Mouse (Mus musculus) neural tube, embryonic 11.5 days (tissue): Measurements from ENCODE around the gene Shank3. TPM values are rescaled to one million over a fixed set of nuclear protein-coding genes. Genes with fewer than 3 reads are reported as not detected.
A peak's percentile ranks its signal among the peaks of the same experiment; 100 is the strongest.

Experiments used
- ATAC-seq: fragments of 200-750 bp; cut with Nextera tagmentation; 2 replicates; pipeline ENCODE4 v1.8.0; 2017; ENCODE audit warnings: moderate number of reproducible peaks, mild to moderate bottlenecking, moderate TSS enrichment, moderate library complexity; ENCODE audit not compliant: insufficient read depth, low FRiP score, low TSS enrichment
- DNase-seq: peaks from one replicate; pipeline ENCODE4 v3.0.0-alpha.2; 2015; ENCODE audit warnings: low spot score
- H3K27ac ChIP-seq: fragments of 300-500 bp; sonication (generic); 2 replicates; pipeline ENCODE4 v1.5.1; 2014; ENCODE audit warnings: low read depth, mild to moderate bottlenecking, low read length
- H3K27me3 ChIP-seq: fragments of 300-500 bp; sonication (generic); 2 replicates; pipeline ENCODE4 v1.6.1; 2014; ENCODE audit warnings: mild to moderate bottlenecking, low read length, mixed read lengths; ENCODE audit not compliant: control insufficient read depth, insufficient read depth
- H3K36me3 ChIP-seq: fragments of 300-500 bp; sonication (generic); 2 replicates; pipeline ENCODE4 v1.6.1; 2014; ENCODE audit warnings: mild to moderate bottlenecking, low read length, moderate library complexity, mixed read lengths; ENCODE audit not compliant: control insufficient read depth, insufficient read depth
- H3K4me1 ChIP-seq: fragments of 300-500 bp; sonication (generic); 2 replicates; pipeline ENCODE4 v1.6.1; 2014; ENCODE audit warnings: low read length, mixed read lengths; ENCODE audit not compliant: control insufficient read depth, insufficient read depth
- H3K4me2 ChIP-seq: fragments of 300-500 bp; sonication (generic); 2 replicates; pipeline ENCODE4 v1.6.1; 2014; ENCODE audit warnings: low read depth, mild to moderate bottlenecking, moderate library complexity
- H3K4me3 ChIP-seq: fragments of 300-500 bp; sonication (generic); 2 replicates; pipeline ENCODE4 v1.5.1; 2014; ENCODE audit warnings: low read depth, low read length
- H3K9ac ChIP-seq: fragments of 300-500 bp; sonication (generic); 2 replicates; pipeline ENCODE4 v1.6.1; 2014; ENCODE audit warnings: mild to moderate bottlenecking, low read length
- H3K9me3 ChIP-seq: fragments of 300-500 bp; sonication (generic); 2 replicates; pipeline ENCODE4 v1.6.1; 2016; ENCODE audit warnings: low read length; ENCODE audit not compliant: control insufficient read depth
- WGBS: fragments of 180-500 bp; shearing (Covaris S2); extraction: QIAGEN DNeasy Blood & Tissue Kit; methylation state at CpG from one replicate; pipeline ENCODE4 v1.1.7; 2014; 5-methylcytosine and 5-hydroxymethylcytosine counted together
- polyA plus RNA-seq: library from polyadenylated mRNA; unstranded; fragments of >200 nt; fragmentation: Nextera tagmentation; extraction: Ambion mirVana; gene quantifications from 2 replicates; pipeline ENCODE4 v1.2.1, GENCODE M21; 2014

The Shank3 gene
- polyA plus RNA-seq, 1 experiment from 2014 or later, result 3.0 TPM

GRCm38 (mm10) chr15:89568114-89568513, 68.7 kb downstream of the Shank3 start, which contains the start of gene Acr:
Acr (plus strand) TSS chr15:89568326.
- Histone ChIP-seq H3K27me3 (no peaks in the 10 kb centered on the region), H3K9ac (no peak within 1 kb of the TSS), H3K27ac (no peak within 1 kb of the TSS), H3K36me3 (no peaks in the 10 kb centered on the region), H3K4me3 (no peak within 1 kb of the TSS), H3K4me1 (no peaks in the 10 kb centered on the region), H3K9me3 (no peaks in the 10 kb centered on the region), H3K4me2 (no peak within 1 kb of the TSS)
- 91% methylated on average over 6 of the region's 6 CpGs for WGBS
- no peak for DNase-seq
- no peak for ATAC-seq

GRCm38 (mm10) chr15:89572147-89572546, 72.7 kb downstream of the Shank3 start:
- no peak overlapping the region for H3K27ac ChIP-seq
- H3K9ac ChIP-seq, result no peak overlapping the region
- no peaks in the 10 kb centered on the region for H3K9me3 ChIP-seq
- no peaks in the 10 kb centered on the region for H3K36me3 ChIP-seq
- H3K4me3 ChIP-seq, result no peak overlapping the region
- WGBS, result 85% methylated on average over 8 of the region's 8 CpGs
- H3K4me1 ChIP-seq, result no peaks in the 10 kb centered on the region
- DNase-seq (no peak), ATAC-seq (no peak)
- H3K27me3 ChIP-seq, result no peaks in the 10 kb centered on the region
- H3K4me2 ChIP-seq, result no peak overlapping the region

- 91% methylated on average over 7 of the region's 7 CpGs for WGBS
- Histone ChIP-seq H3K4me3 (no peak overlapping the region), H3K27ac (no peak overlapping the region), H3K27me3 (no peaks in the 10 kb centered on the region), H3K9me3 (no peaks in the 10 kb centered on the region), H3K4me2 (no peak overlapping the region), H3K36me3 (peaks cover 5% of the 10 kb centered on the region), H3K4me1 (no peaks in the 10 kb centered on the region), H3K9ac (no peak overlapping the region)
- ATAC-seq (no peak), DNase-seq (no peak)
Observed at GRCm38 (mm10) chr15:89582494-89582893, 83.1 kb downstream of the Shank3 start.

GRCm38 (mm10) chr15:89585101-89585500, 85.7 kb downstream of the Shank3 start:
- H3K4me1 ChIP-seq, result no peaks in the 10 kb centered on the region
- H3K9ac ChIP-seq, result no peak overlapping the region
- H3K4me3 ChIP-seq, result no peak overlapping the region
- WGBS, result 89% methylated on average over 5 of the region's 5 CpGs
- no peak overlapping the region for H3K27ac ChIP-seq
- H3K36me3 ChIP-seq, result peaks cover 5% of the 10 kb centered on the region
- ATAC-seq, result no peak
- no peak overlapping the region for H3K4me2 ChIP-seq
- H3K9me3 ChIP-seq, result no peaks in the 10 kb centered on the region
- DNase-seq, result no peak
- H3K27me3 ChIP-seq, result no peaks in the 10 kb centered on the region

GRCm38 (mm10) chr15:89585631-89586030, 86.2 kb downstream of the Shank3 start:
- DNase-seq (no peak), ATAC-seq (no peak)
- no peaks in the 10 kb centered on the region for H3K9me3 ChIP-seq
- H3K27me3 ChIP-seq, result no peaks in the 10 kb centered on the region
- 90% methylated on average over 11 of the region's 11 CpGs for WGBS
- H3K4me2 ChIP-seq, result no peak overlapping the region
- H3K36me3 ChIP-seq, result peaks cover 5% of the 10 kb centered on the region
- no peak overlapping the region for H3K4me3 ChIP-seq
- no peak overlapping the region for H3K27ac ChIP-seq
- H3K9ac ChIP-seq, result no peak overlapping the region
- no peaks in the 10 kb centered on the region; the same call in 1 of the 2 replicates for H3K4me1 ChIP-seq

GRCm38 (mm10) chr15:89589146-89589545, 89.7 kb downstream of the Shank3 start:
- H3K27ac ChIP-seq, result no peak overlapping the region
- 0 out of 2 replicates have a peak, but pooled peaks cover 2% of the 10 kb centered on the region for H3K36me3 ChIP-seq
- no peak overlapping the region for H3K4me2 ChIP-seq
- no peak for ATAC-seq
- H3K4me3 ChIP-seq, result no peak overlapping the region
- H3K9ac ChIP-seq, result no peak overlapping the region
- 89% methylated on average over 5 of the region's 5 CpGs for WGBS
- no peaks in the 10 kb centered on the region for H3K27me3 ChIP-seq
- H3K9me3 ChIP-seq, result no peaks in the 10 kb centered on the region
- H3K4me1 ChIP-seq, result no peaks in the 10 kb centered on the region; the same call in 1 of the 2 replicates
- no peak for DNase-seq

GRCm38 (mm10) chr15:89591317-89591716, 91.9 kb downstream of the Shank3 start:
- Histone ChIP-seq H3K36me3 (no peaks in the 10 kb centered on the region), H3K27ac (peak overlapping the region; percentile 75), H3K9ac (peak overlapping the region; percentile 67), H3K4me3 (peak overlapping the region; percentile 58), H3K4me1 (no peaks in the 10 kb centered on the region; the same call in 1 of the 2 replicates), H3K4me2 (peak overlapping the region; percentile 71), H3K27me3 (no peaks in the 10 kb centered on the region), H3K9me3 (no peaks in the 10 kb centered on the region)
- 4% methylated on average over 30 of the region's 30 CpGs for WGBS
- no peak; the same call in 1 of the 2 replicates for ATAC-seq
- DNase-seq, result no peak

- Histone ChIP-seq H3K4me2 (peak within 1 kb of the TSS; percentile 71), H3K4me1 (no peaks in the 10 kb centered on the region; the same call in 1 of the 2 replicates), H3K4me3 (peak within 1 kb of the TSS; percentile 58), H3K9ac (peak within 1 kb of the TSS; percentile 67), H3K27me3 (no peaks in the 10 kb centered on the region), H3K27ac (peak within 1 kb of the TSS; percentile 75), H3K36me3 (no peaks in the 10 kb centered on the region), H3K9me3 (no peaks in the 10 kb centered on the region)
- ATAC-seq, result peak; percentile 96
- under 1% methylated on average over 35 of the region's 35 CpGs for WGBS
- peak; percentile 95 for DNase-seq
Observed at GRCm38 (mm10) chr15:89591723-89592455, 92.5 kb downstream of the Shank3 start, which contains the start of gene Rabl2. Rabl2 (minus strand) TSS chr15:89591923.

GRCm38 (mm10) chr15:89592548-89592947, 93.1 kb downstream of the Shank3 start:
- ATAC-seq, result peak; percentile 32; the same call in 1 of the 2 replicates
- 46% methylated on average over 4 of the region's 4 CpGs for WGBS
- Histone ChIP-seq H3K9me3 (no peaks in the 10 kb centered on the region), H3K4me1 (no peaks in the 10 kb centered on the region; the same call in 1 of the 2 replicates), H3K36me3 (no peaks in the 10 kb centered on the region), H3K4me3 (0 out of 2 replicates have a peak overlapping the region, but pooled peaks have one; percentile 58), H3K27ac (no peak overlapping the region), H3K4me2 (peak overlapping the region; percentile 71), H3K27me3 (no peaks in the 10 kb centered on the region), H3K9ac (no peak overlapping the region)
- no peak for DNase-seq
